12 mouse cellular contexts compared by ENCODE assay signal in genomic region chr11:78703085-78703484, GRCm38 (mm10).
"Had no signal": no experiment of that assay in that cellular context is flagged by ENCODE, and none has a peak within 500 bp of the region (broad histone marks: within the 10 kb centered on the region; RNA-seq: fewer than 3 reads in every experiment).

No protein-coding gene starts in this region.

- H3K27me3 ChIP-seq: midbrain, embryonic 15.5 days had no signal

- ATAC-seq: intestine, embryonic 16.5 days; midbrain, embryonic 15.5 days had no signal

- H3K4me2 ChIP-seq: liver, embryonic 11.5 days; liver, embryonic 15.5 days; midbrain, embryonic 11.5 days; midbrain, embryonic 15.5 days had no signal

- H3K27ac ChIP-seq: limb, embryonic 10.5 days; liver, embryonic 15.5 days; macrophage; midbrain, embryonic 15.5 days had no signal

- H3K9me3 ChIP-seq: limb, embryonic 10.5 days; liver, embryonic 15.5 days; midbrain, embryonic 15.5 days had no signal

- H3K4me1 ChIP-seq: limb, embryonic 10.5 days; midbrain, embryonic 15.5 days had no signal

- H3K36me3 ChIP-seq: limb, embryonic 10.5 days; liver, embryonic 15.5 days; midbrain, embryonic 15.5 days had no signal

- DNase-seq: kidney, postnatal 14 days; lung, adult 2 months; lung, postnatal 14 days; right cerebral cortex, postnatal 14 days; thymus, postnatal 36 days had no signal

- H3K9ac ChIP-seq: liver, embryonic 15.5 days; midbrain, embryonic 15.5 days had no signal

- H3K4me3 ChIP-seq: limb, embryonic 10.5 days; liver, embryonic 15.5 days; midbrain, embryonic 15.5 days had no signal
